Mouse (Mus musculus) adrenal gland, postnatal 25 days (tissue): ENCODE data around the gene Fanca. TPM values are rescaled to one million over a fixed set of nuclear protein-coding genes. Genes with fewer than 3 reads are reported as not detected.
A peak's percentile ranks its signal among the peaks of the same experiment; 100 is the strongest.
"Not testable (repeated sequence)": the region's sequence is repeated elsewhere in the genome, so short reads cannot be mapped to it uniquely, and the experiment has no call there.

Source experiments
- DNase-seq: peaks from one replicate; pipeline ENCODE4 v3.0.0; 2021; ENCODE audit warnings: mixed read lengths
- total RNA-seq: library from RNA; stranded (reverse); gene quantifications from 2 replicates; pipeline ENCODE4 v1.2.3, GENCODE M21; 2021

Gene Fanca
- total RNA-seq, 1 experiment from 2014 or later, result 15.5 TPM

- no peak for DNase-seq
Observed at GRCm38 (mm10) chr8:123331301-123331700, 12.9 kb upstream of the Fanca start.

- no peak for DNase-seq
Observed at GRCm38 (mm10) chr8:123330701-123331100, 12.3 kb upstream of the Fanca start.

DNA sequence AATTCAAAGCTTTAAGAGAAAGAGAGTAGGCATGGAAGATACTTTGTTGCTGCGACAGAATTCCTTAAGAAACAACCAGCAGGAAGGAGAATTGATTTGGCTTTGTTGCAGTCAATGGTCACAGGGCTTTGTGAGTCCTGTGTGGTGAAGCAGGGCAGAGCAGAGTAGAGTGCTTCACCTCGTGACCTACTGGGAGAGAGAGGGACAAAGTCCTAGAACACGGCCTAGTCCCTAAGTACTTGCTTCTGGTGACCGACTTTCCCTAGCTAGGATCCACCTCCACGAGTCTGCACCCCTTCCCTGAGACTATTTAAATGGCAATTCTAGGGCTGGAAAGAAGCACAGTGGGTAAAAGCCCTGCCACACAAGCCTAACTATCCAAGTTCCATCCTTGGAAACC, 11.6 kb upstream of the Fanca start:
- DNase-seq, result no peak

DNA sequence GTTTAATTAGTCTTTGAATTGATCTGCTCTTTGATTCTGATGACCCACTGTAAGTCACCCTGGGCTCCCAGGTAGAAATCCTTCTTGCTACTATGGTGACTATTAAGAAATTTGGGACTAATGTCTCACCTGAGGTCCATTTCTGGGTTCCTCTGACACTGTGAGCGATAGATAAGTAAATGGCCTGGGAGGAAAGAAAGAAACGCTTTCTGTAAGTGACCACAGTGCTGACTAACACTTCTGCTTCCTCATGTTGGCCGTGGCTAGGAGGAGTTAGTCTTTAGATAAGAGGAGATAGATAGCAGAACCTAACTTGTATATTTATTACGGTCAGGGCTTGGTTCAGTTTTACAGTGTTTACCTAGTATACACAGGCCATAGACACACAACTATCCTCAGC, 11.0 kb upstream of the Fanca start:
- no peak for DNase-seq

DNA sequence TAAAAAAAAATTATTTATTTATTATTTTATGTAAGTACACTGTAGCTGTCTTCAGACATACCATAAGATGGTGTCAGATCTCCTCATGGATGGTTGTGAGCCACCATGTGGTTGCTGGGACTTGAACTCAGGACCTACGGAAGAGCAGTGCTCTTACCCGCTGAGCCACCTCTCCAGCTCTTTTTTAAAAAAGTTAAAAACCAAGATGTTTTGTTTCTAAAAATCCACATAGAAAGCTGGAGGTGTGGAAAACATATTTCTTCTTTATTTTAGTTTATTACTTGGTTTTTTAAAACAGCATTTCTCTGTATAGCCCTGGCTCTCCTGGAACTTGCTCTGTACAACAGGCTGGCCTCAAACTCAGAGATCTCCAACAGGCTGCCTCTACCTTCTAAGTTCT, 10.2 kb upstream of the Fanca start:
- DNase-seq, result no peak

DNA sequence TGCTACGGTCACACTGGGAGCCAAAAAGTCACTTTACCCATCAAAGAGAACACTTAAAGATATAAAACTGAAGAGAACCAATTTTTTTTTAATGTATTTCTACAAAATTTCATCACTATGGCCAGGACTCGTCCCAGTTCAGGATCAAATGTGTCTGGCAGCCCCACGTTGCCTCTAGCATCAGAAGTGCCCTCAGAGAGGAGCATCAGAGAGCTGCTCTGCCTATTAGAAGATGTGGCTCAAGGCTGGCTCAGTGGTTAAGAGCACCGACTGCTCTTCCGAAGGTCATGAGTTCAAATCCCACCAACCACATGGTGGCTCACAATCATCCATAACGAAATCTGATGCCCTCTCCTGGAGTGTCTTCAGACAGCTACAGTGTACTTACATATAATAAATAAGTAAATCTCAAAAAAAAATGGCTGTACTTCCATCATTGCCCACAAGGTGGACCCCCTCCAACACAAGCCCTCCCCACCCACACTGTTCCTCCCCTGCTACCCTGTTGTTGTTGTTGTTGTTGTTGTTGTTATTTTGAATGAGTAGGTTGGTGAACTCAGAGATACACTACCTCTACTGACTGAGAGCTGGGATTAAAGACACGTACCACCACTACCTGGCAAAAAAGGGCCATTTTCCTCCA, 1.3 kb upstream of the Fanca start:
- DNase-seq, result peak; percentile 8

GRCm38 (mm10) chr8:123317781-123318466, 452 bp downstream of the Fanca start:
- DNase-seq, result no peak

DNA sequence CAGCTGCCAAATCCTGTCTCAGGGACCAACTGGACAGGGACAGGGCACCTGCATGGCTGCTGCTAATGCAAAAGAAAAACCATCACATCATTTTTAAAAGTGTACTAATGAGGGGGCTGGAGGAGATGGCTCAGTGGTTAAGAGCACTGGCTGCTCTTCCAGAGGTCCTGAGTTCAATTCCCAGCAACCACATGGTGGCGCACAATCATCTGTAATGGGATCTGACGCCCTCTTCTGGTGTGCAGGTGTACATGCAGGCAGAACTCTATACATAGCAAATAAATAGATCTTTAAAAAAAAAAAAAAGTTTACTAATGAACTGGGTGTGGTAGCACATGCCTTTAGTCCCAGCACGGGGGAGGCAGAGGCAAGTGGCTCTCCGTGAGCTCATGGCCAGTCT, 9.6 kb downstream of the Fanca start:
- DNase-seq, result no peak

- DNase-seq, result no peak
Observed at GRCm38 (mm10) chr8:123298301-123298700, 20.1 kb downstream of the Fanca start.

- DNase-seq, result no peak
Observed at GRCm38 (mm10) chr8:123292785-123293184, 25.6 kb downstream of the Fanca start.

- DNase-seq, result no peak
Observed at GRCm38 (mm10) chr8:123292281-123292680, 26.1 kb downstream of the Fanca start.

GRCm38 (mm10) chr8:123291716-123292115, 26.7 kb downstream of the Fanca start:
- no peak for DNase-seq

GRCm38 (mm10) chr8:123290679-123291078, 27.7 kb downstream of the Fanca start:
- DNase-seq, result no peak

GRCm38 (mm10) chr8:123290166-123290565, 28.2 kb downstream of the Fanca start:
- DNase-seq, result peak; percentile 53

DNA sequence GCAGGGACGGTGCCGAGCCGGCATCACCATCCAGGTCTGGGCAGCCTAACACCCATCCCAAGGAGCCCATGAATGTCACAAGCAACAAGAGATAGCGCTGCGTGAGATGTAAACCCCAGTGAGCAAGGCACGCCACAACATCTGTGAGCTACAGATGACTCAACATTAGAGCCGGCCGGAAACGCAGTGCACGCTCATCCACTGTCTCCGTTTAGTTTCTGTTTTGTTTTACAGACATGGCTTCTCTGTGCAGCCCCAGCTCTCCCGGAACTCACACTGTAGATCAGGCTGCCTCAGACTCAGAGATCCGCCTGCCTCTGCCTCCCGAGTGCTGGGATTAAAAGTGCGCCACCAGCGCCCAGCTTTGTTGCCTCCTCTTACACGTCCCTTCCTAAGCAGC, 31.0 kb downstream of the Fanca start:
- no peak for DNase-seq

GRCm38 (mm10) chr8:123284493-123284892, 33.9 kb downstream of the Fanca start:
- no peak for DNase-seq

GRCm38 (mm10) chr8:123283991-123284390, 34.4 kb downstream of the Fanca start:
- DNase-seq, result no peak

DNA sequence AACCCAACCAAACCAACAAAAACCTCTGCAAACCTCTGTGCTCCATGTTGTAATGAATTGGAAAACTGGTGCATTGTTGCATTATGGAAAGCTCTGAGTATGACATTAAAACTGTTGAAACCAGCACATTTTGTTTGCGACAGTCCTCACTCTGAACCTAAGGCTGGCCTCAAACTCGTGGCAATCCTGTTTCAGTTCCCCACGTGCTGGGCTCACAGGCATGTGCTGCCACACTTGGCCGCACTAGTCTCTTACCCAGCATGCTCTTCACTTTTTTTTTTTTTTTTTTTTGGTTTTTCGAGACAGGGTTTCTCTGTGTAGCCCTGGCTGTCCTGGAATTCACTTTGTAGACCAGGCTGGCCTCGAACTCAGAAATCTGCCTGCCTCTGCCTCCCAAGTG, 35.4 kb downstream of the Fanca start:
- DNase-seq, result not testable (repeated sequence)

DNA sequence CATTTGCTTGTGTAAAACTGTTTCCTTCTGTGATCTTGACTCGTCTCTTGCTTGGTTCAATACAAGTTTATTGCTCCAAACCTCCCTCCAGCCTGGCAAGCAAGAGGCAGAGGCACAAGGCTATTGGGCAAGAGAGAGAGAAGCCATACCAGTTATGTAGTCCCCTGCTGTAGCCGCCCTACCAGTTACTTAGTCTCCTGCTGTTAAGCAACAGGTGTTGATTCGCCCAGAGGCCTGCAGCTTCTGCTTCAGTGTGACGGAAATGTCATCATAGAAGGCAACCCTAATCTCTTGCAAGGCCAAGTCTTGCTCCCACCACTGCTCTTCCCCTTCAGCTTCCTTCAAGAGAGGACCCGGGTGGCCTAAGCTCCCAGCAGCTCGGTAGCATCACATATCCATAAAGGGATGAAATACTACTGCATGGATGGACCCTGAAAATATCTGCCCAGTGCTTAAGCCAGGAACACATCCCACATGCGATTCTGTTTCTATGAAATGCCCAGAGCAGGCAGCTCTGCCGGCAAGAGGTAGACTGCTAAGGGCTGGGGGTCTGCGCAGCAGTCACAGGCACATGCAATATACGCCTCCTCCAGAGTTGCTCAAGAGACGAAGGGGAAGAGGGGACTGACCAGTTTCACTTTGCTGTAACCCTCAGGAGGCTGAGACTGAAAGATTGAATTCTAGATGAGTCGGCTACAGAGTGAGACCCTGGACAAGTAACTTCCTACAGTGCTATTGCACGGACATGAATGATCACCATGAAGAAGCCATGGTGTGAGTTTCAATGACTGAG, 37.9 kb downstream of the Fanca start:
- DNase-seq, result no peak

- DNase-seq, result no peak
Observed at GRCm38 (mm10) chr8:123279828-123280227, 38.5 kb downstream of the Fanca start.

DNA sequence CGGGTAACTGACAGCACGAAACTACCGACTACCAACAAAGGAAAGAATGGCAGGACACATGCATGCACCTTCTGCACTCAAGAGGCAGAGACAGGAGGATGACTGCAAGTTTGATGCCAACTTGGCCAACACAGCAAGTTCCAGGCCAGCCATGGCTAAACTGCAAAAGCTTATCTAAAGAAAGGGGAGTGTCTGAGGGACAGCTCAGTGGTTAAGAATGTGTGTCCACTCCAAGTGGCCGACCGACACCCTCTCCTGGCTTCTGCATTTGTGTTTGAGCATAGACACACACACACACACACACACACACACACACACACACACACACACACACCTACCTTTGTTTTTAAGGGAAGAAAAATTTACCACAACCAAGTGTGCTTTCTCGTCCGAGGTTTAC, 39.9 kb downstream of the Fanca start:
- no peak for DNase-seq

GRCm38 (mm10) chr8:123275096-123275495, 43.3 kb downstream of the Fanca start:
- no peak for DNase-seq

DNA sequence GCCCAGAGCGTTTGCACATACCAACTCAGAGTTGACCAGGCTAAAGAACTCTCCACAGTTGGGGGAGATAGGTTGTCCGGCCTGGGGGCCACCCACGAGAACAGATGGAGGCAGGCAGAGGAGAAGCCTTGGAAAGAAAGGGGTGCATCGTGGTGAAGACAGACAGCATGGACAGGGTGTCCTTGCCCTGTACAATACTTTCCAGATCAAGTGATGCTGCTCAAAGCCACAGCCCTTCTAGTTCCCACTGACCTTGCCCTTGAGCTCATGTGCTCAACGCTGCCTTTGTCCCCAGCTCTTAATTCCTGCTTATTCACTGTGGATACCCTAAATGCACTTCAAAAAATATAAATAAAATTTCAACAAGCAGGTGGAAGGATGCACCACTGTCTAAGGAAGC, 43.9 kb downstream of the Fanca start:
- no peak for DNase-seq
